Mouse (Mus musculus): ENCODE measurements around the gene Itpr2. TPM values are rescaled to one million over a fixed set of nuclear protein-coding genes. Genes with fewer than 3 reads are reported as not detected.

Gene Itpr2
- polyA plus RNA-seq, 1 experiment, result 8.5 TPM

DNA sequence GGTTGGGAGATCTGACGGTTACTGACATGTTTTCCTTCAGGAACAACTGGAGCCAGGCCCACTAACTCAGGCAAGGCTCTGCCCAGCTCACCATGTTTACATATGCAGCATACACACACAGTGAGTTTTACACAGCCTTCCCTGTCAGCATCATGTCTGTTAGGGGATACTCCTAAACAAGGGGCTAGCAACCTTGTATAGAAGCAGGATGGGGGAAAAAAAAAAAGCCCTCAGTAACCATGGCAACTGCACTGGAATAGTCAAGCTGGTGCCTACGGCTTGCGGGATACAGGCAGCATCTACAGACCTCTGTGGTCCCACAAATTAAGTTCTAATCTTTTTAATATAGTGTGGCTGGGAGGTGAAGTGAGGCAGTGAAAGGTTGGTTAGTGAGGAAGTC lies 266.9 kb downstream of the Itpr2 start:
- no peak for DNase-seq (ENCODE audit: extremely low spot score in 1 of 2, low spot score in 1 of 2)

DNA sequence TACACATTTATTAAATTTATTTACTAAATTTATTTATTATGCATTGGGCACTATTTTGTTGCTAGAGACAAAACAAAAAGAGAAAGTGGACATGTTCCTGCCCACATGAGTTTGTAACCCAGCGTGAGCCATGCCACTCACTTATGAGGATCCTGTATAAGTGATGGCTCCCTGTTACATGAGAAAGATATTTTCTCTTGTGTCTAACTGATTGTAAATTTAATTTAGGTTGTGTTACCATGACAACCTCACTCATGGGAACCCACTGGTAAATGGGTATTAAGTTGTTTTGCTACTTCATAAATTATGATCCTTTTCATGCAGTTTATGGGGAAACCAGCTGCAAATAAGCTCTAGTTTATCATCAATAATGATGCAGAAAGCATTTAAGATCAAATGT lies 267.6 kb downstream of the Itpr2 start:
- DNase-seq (ENCODE audit: extremely low spot score in 1 of 2, low spot score in 1 of 2), result no peak

DNA sequence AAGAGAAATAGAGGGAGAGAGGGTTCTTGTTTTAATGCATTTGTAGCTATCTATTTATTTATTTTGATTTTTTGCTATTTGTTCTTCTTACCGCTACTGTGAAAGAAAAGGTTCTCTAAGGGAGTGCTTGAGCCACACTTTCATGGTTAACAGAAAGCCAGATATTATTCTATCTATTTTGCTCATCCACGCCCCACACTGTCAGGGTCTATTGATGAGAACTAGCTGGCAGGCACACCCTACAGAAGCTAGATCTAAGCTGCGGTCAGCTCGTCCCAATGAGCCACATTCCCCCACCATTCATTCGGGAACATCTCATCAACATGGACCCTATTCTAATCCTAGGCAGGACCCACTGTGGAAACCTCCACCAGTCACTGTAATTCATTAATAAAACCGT lies 271.1 kb downstream of the Itpr2 start:
- DNase-seq (ENCODE audit: extremely low spot score in 1 of 2, low spot score in 1 of 2), result no peak

DNA sequence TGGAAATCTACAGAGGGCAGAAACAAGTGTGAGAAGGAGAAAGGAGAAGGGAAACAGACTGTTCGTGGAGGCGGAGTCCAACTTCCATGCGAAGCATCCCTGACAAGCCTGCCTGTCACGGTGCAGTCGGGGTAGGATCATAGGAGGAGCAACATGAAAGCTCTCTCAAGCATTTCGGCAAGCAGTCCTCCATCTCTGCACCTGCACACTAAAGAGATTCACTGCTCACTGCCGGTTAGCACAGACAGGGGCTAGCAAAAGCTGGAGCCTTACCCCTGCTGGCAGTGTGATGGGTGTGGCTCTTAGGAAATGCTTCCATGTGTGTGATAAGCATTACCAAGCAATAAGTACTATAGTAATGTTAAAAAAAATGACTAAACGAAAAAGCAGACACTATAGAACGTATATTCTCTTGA lies 271.6 kb downstream of the Itpr2 start:
- DNase-seq (ENCODE audit: extremely low spot score in 1 of 2, low spot score in 1 of 2), result no peak

DNA sequence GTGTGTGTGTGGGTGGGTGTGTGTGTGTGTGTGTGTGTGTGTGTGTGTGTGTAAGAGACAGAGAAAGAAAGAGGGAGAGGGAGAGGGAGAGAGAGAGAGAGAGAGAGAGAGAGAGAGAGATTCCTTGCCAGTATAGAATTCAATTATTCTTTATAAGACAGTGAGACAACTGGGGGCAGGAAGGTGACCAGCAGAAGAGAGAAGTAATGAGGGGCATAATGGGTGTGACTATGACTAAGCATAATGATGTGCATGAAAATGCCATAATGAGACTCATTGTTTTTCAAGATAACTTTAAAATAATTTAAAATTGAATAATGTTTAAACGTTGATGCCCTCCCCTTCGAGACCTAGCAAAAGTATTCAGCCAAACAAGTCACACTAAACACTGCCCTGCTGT lies 272.1 kb downstream of the Itpr2 start:
- DNase-seq (ENCODE audit: extremely low spot score in 1 of 2, low spot score in 1 of 2), result no peak

DNA sequence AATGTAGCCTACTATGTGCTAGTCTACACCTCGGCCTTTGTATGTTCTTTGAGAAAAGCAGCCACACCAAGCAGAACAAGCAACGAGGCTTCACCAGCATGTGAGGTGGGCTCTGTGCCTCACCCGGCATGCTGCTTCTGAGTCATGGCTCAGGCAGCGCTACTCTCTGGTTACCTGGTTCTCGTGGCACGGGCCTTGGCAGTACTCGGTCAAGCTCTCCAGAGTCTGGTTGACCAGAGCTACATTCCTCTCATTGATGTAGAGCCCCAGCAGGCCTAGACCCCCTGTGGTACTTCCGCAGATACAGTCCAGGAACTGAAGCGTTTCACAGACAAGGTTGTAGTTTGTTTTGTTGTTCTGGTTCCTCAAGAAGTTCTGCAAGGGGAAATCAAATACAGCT lies 272.5 kb downstream of the Itpr2 start:
- no peak for DNase-seq (ENCODE audit: extremely low spot score in 1 of 2, low spot score in 1 of 2)

DNA sequence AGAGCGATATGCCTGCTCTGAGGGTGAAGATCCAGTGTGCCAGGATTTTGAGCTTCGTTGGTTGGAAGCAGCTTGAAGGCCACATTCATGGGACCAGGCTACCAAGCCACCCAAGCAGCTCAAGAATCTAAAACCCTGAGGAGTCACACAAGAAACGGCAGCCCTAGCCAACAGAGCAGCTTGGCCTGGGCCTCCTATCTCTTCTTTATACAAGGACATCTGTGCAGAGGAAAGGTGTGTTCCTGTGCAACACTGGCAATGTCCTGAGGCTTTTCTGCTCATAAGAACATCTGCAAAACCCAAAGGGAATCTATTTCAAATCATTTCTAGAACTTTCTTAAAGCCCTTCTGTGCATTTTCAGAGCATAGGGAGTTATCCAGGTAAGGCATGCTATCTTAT lies 274.0 kb downstream of the Itpr2 start:
- no peak for DNase-seq (ENCODE audit: extremely low spot score in 1 of 2, low spot score in 1 of 2)

DNA sequence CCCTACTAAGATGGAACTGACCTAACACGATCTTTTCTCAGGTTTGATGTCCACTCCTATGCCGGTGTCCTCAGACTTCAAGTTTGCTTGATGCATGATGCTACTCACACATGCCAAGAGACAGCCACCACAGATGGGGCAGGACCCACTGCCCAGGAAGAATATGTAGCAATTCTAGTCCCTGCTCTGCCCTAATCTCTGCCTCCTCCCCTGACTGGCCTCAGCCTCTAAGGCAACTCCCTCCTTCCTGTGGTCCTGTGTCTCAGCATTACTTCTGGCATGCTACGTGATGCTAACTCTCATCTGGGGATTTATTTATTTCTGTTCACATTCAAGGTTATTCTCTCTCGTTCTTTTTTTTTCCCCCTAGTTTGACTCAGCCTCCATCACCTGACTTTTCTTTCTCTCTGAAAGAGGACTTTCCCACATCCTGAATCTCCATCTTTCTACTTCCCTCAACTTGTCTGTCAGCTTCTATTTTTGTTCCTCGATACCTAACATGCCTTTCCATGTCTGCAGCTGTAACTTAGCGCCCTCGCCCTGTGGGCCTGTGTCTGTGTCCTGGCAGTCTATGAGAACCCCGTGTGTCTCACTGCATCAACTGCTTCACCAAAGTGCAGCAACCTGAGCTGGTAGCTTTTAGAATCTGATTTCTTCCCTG lies 279.5 kb downstream of the Itpr2 start:
- no peak for DNase-seq (ENCODE audit: extremely low spot score in 1 of 2, low spot score in 1 of 2)

DNA sequence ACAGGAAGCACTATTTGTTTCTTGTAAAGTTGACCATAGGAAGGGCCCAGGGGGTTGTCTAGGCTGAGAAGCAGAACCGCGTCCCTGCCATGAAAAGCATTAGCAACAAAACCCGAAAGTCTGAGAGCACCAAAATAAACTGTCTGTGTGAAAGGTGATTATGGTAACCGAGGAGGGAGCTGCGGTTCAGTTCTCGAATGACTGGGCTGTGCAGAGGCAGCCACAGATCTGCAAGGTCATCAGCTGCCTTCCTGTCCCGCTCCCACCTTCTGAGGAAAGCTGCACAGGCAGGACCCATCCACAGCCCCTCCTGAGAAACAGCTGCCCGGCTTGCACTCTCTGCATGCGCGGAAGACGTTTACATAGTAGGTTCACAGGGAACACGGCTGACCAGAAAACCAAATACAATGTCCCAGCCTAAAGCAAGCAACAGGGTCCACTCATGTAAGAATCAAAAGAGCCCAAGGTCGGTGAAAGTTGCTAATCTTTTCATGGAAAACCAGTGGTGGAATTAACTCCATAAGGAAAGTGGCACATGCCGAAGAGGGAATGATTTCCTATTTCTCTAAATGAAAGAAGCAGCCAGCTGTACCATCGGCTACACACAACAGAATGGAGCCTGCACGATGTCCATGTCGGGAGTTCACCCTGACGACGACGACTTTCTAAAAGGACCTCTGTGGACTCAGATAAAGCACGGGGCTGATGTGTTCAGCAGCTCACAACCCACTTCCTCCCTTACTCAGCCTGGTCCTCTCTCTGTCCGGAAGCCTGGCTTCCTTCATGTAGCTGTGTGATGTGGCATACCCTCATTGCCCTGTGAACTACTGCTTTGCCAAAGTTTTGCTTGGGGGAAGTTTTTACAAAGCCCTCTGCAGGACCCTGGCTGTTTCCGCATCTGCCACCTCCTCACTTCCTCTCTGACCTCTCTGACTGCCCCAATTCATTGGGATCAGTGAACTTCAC lies 280.4 kb downstream of the Itpr2 start:
- no peak for DNase-seq (ENCODE audit: extremely low spot score in 1 of 2, low spot score in 1 of 2)

DNA sequence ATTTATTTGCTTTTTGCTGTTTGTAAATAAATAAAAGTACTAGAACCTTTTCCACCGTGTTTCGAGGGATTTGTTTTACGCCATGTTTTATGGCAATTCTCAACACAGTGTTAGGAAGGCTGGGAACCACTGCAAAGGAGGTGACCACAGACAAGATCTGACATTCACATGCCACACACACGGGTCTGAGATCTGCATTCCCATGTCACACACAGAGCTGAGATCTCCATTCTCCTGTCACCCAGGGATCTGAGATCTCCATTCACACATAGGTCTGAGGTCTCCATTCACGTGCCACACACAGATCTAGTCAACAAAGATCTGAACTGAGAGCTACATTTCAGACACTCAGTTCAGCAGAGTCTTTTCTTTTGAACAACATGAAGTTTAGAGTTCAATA lies 282.0 kb downstream of the Itpr2 start:
- no peak for DNase-seq (ENCODE audit: extremely low spot score in 1 of 2, low spot score in 1 of 2)

DNA sequence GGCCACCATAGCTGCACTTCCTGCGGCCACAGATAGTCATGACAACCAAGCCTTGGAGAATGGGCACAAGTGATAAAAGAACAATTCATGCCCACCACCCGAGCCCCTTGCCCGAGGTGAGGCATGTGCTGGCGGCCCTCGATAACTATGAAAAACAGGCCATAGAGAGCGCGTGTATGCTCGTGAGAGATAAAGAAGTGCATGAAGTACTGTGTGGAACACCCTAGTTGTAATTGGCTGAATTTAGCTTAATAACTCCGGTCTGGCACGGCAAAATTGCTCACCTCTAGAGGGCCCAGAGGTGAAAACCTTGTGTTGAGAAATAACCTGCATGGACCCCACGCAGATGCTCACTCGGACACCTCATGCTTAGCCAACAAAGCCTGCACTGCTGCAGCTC lies 282.5 kb downstream of the Itpr2 start:
- DNase-seq (ENCODE audit: extremely low spot score in 1 of 2, low spot score in 1 of 2), result no peak

DNA sequence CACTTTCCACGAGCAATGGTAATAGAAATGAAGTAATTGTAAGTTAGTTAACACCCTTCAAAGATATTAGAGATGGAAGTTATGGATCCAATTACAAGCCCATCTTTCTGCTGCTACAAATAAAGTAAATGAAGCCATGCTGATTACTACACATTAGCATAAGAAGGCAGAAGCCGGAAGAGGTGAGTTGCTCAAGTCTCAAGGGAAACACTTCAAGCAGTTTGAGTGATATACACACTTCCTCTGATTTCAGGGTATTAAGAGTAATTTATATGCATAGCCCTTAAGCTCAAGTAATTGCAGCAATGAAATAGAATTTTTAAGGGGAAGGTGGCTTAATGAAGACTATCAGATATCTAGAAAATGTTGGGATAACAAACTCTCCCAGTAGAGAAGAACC lies 286.7 kb downstream of the Itpr2 start:
- no peak for DNase-seq (ENCODE audit: extremely low spot score in 1 of 2, low spot score in 1 of 2)

DNA sequence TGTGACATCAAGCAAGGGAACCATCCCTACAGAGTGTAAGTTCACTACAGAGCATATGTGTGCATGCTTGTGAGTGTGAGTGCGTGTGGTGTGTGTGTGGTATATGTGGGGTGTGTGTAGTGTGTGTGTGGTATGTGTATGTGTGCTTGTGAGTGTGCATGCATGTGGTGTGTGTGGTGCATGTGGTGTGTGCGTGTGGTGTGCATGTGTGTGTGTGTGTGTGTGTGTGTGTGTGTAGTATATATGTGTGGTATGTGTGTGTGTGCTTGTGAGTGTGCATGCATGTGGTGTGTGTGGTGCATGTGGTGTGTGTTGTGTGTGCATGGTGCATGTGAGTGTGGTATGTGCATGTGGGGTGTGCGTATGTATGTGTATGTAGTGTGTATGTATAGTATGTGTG lies 289.7 kb downstream of the Itpr2 start:
- DNase-seq (ENCODE audit: extremely low spot score in 1 of 2, low spot score in 1 of 2), result no peak

DNA sequence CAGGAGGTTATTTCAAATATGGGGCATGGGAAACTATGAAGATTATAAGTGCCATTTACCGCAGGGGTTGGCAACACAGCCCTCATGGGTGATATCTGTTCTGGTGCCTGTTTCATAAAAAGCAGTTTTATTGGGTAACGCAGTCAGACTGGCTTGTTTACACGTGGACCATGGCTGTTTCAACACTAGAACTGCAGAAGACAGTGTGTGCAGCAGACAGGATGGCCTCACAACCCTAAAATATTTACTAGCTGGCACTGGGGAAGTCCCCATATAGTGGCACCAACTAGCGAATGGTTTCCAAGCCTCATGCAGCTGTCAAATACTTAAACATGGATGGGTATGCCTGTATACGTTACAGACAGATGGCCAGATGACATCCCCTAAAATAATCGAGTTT lies 290.8 kb downstream of the Itpr2 start:
- DNase-seq (ENCODE audit: extremely low spot score in 1 of 2, low spot score in 1 of 2), result no peak

DNA sequence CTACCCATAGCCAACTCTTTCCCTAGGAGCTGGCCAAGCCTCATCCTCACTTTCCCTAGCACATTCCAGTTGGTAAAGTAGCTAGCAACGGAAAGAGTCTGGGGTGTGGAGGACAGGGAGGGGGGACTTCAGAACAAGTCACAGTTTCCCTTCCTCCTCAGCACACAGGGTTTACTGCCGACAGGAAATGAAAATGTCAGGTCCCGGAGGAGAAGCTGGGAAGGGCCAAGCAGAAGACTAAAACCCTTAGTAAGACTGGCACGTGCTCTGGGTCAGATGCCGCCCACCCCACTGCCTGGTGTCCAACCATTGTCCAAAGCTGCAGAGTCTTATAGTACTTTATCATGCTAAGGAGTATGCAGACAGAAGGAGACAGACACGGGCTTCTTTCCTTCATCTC lies 293.0 kb downstream of the Itpr2 start:
- no peak for DNase-seq (ENCODE audit: extremely low spot score in 1 of 2, low spot score in 1 of 2)

DNA sequence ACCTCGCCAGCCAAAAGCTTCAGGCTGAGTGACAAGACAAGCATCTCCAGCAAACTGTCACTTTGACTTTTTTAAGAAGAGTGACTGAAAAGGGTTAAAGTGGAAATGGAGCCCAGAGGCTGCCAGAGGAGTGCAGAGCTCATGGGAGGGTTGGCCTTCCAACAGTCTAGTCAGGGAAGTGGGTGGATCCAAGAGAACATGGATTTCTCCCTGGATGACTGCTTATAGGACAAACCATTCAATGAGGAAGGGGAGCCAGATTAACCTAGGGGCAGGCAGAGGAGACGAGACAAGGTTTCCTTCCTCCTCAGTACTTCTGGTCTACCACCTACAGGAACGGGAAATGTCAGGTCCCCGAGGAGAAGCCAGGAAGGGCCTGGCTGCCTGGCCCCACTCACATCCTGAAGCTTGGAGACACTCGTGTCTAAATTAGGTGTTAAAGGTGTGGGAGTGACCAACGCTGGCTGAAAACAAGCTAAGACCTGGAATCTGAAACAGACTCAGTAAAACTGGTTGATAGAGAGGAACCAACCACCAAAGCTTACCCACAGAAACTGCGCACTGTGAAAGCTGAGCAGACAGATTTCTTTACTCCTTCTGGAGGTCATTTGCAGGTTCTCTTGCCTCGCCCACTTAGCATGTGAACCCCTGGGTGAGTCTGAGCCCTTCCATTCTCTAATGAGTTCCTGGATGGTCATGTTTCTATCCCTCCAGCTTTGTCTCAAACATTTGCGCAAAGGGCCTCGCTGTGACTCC lies 294.6 kb downstream of the Itpr2 start:
- DNase-seq (ENCODE audit: extremely low spot score in 1 of 2, low spot score in 1 of 2), result no peak

DNA sequence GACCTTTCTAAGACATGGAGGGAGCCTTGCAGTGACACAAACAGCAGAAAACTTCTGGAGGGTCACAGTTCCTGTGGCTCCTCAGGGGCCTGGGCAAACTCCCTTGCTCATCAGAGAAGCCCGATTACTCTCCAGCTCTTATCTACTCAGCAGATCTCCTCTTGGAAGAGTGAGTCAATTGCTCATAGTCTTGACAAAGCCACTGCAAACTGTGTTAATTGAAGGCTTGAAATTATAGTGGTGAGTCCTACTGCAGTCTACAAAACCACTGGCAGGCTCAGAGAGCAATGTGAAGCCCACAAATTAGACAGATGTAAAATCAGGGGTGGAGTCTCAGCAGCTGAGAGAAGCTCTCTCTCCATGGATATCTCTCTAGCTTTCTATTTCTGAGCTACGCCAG lies 296.9 kb downstream of the Itpr2 start:
- DNase-seq (ENCODE audit: extremely low spot score in 1 of 2, low spot score in 1 of 2), result no peak

DNA sequence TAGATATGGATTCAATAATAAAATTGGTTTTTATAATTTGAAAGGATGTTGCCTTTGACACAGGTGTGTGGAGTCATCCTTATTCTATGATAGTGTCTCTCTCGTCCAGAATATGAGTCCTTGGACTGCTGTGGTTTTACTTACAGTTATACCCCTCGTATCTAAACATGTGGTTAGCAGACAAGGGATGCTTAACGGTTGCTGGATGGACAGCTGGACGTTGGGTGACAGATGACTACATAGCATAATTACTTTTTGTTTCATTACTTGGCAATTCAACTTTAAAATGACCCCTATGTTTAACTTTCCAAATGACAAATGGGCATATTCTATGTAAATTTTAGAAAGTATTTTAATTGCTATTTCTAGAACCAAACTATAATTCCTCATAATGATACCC lies 297.6 kb downstream of the Itpr2 start:
- no peak for DNase-seq (ENCODE audit: extremely low spot score in 1 of 2, low spot score in 1 of 2)

DNA sequence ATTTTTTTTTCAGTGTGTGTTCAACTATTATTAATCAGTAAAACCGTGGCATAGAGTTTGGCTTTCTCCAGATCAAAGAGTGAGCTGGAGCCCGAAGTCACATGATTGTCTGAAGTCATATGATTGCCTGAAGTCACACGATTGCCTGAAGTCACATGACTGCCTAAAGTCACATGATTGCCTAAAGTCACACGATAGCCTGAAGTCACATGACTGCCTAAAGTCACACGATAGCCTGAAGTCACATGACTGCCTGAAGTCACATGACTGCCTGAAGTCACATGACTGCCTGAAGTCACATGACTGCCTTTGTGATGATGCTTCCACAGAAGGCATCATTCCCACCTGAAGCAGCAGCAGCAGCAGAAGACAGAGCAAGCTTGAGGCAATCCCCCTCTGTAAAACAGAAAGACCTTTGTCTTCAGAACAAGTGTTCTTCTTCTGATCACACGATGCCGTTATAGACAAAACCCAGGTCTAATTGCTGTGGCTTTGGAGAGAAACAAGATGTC lies 304.1 kb downstream of the Itpr2 start:
- DNase-seq (ENCODE audit: extremely low spot score in 1 of 2, low spot score in 1 of 2), result no peak

DNA sequence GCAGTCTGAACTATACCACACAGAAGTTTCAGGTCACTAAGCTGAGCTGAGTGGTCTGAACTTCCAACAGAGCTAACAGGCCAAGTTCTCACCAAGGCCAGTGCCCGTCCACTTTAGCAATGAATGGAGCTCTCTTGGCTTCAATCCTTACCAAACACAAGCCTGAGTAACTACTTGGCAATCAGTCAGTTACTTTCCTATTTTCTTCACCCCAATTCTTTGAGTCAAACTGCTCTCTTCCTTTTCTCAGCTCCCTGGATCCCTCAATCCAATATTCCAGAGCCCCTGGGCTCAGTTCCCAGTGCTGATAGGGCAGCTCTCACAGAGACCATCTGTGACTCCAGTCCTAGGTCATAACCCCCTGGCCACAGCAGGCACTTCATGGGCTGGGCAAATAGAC lies 305.3 kb downstream of the Itpr2 start:
- DNase-seq (ENCODE audit: extremely low spot score in 1 of 2, low spot score in 1 of 2), result no peak

DNA sequence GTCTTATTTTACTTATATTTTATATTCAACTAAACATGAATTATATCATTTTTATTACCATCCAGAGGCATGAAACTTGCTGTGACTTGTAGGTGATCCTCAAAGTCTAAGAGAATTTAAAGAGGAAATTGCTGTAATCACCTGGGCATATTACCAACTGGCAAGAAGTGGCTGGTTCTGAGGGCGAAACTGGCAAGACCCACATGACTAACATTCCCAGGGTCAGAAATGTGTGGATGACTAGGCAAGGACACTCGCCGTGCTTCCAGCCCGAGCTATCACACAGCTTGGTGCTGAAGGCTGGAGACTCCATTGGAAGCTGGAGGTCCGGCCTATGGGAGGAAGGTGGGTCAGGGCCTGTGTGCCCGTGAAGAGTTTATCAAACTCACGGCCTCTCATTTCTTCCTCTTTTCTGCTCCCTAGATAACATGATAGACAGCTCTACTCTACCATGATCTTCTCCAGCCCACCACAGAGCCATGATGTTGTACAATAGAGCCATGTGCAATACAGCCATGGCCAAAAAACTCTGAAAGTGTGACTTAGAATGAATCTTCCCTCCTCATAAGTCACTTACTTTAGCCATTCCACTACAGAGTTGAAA lies 306.1 kb downstream of the Itpr2 start:
- DNase-seq (ENCODE audit: extremely low spot score in 1 of 2, low spot score in 1 of 2), result no peak
